Mouse (Mus musculus): ENCODE results near the gene Mfsd10. TPM values are rescaled to one million over a fixed set of nuclear protein-coding genes. Genes with fewer than 3 reads are reported as not detected.

The Mfsd10 gene
- polyA plus RNA-seq, 1 experiment from 2014 or later, result 52.3 TPM

DNA sequence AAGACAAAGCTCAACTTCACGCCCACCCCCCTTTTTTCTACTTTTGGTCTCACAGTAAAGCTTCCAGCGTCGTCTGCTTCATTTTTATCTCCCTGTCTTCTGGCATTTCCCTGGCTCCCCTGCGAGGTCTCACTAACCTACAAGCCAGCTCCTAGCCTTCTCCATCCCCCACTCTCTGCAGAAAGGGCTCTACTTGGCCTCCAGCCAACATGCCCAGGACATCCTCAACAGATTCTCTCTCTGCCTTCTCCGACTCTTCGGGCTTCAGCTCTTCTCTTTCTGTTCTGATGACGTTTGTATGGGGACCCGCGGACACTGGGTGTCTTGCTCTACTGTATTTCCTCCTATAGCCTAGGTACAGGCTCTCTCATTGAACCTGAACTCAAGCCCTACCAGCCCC, 17.9 kb upstream of the Mfsd10 start:
- Histone ChIP-seq H3K4me2 (ENCODE audit: low read depth, low read length) (no peak overlapping the region), H3K9me3 (replicated peaks; ENCODE audit: control insufficient read depth, low read length) (no peaks in the 10 kb centered on the region), H3K36me3 (ENCODE audit: control insufficient read depth, insufficient read depth) (peaks cover 24% of the 10 kb centered on the region), H3K27ac (ENCODE audit: low read length) (no peak overlapping the region), H3K27me3 (ENCODE audit: control insufficient read depth, insufficient read depth, low read depth, low read length) (no peaks in the 10 kb centered on the region), H3K4me3 (ENCODE audit: low read depth, low read length) (no peak overlapping the region), H3K4me1 (ENCODE audit: control insufficient read depth, low read depth, low read length) (peaks cover 11% of the 10 kb centered on the region), H3K9ac (ENCODE audit: low read depth, low read length) (no peak overlapping the region)
- 81% methylated on average over 9 of the region's 9 CpGs for WGBS (ENCODE audit: insufficient replicate concordance)
- no peak for ATAC-seq (ENCODE audit: low read depth)

DNA sequence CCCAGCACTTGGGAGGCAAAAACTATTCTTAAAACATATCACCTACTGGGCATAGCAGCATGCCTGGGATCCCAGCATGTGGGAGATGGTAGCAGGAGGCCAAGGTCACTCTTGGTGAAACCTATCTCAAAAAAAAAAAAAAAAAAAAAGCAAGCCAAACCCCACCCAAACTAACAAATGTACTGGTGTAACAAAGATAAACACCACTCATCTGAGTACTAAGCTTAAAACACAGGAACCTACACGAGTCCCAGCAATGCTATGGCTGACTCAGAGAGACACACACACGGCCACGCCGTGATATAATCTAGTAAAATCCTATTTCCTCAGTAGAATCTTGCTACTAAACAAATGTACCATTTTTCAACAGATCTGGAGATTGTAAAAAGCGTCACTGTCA, 15.9 kb upstream of the Mfsd10 start:
- H3K4me2 ChIP-seq (ENCODE audit: low read depth, low read length), result no peak overlapping the region
- no peak overlapping the region for H3K27ac ChIP-seq (ENCODE audit: low read length)
- no peaks in the 10 kb centered on the region for H3K9me3 ChIP-seq (replicated peaks; ENCODE audit: control insufficient read depth, low read length)
- H3K9ac ChIP-seq (ENCODE audit: low read depth, low read length), result no peak overlapping the region
- 44% methylated on average over 5 of the region's 5 CpGs for WGBS (ENCODE audit: insufficient replicate concordance)
- peaks cover 37% of the 10 kb centered on the region for H3K36me3 ChIP-seq (ENCODE audit: control insufficient read depth, insufficient read depth)
- peaks cover 5% of the 10 kb centered on the region for H3K4me1 ChIP-seq (ENCODE audit: control insufficient read depth, low read depth, low read length)
- H3K4me3 ChIP-seq (ENCODE audit: low read depth, low read length), result no peak overlapping the region
- no peaks in the 10 kb centered on the region for H3K27me3 ChIP-seq (ENCODE audit: control insufficient read depth, insufficient read depth, low read depth, low read length)
- ATAC-seq (ENCODE audit: low read depth), result no peak

DNA sequence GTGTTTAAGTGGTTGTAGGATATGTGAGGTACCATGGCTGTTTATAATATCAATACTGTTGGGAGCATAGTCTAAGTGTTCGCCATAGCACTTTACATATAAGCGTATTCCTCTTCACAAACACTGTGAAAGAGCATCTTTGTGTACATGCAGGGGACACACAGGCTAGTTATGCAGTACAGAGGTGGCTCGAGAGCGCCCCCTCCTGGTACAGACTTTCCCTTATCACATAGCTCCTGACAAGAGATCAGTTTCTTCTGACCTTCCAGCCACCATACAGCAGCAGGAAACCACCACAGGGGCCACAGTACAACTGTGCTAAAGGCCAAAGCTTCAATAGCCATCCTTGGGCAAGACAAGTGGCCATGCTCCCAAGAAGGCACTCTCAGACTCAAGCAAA, 10.6 kb upstream of the Mfsd10 start:
- no peak overlapping the region for H3K4me3 ChIP-seq (ENCODE audit: low read depth, low read length)
- ATAC-seq (ENCODE audit: low read depth), result peak; percentile 50; the same call in 1 of the 2 replicates
- no peaks in the 10 kb centered on the region for H3K27me3 ChIP-seq (ENCODE audit: control insufficient read depth, insufficient read depth, low read depth, low read length)
- whole genome bisulfite sequencing (ENCODE audit: insufficient replicate concordance), result 37% methylated on average over 4 of the region's 4 CpGs
- no peak overlapping the region for H3K4me2 ChIP-seq (ENCODE audit: low read depth, low read length)
- no peaks in the 10 kb centered on the region for H3K9me3 ChIP-seq (replicated peaks; ENCODE audit: control insufficient read depth, low read length)
- H3K36me3 ChIP-seq (ENCODE audit: control insufficient read depth, insufficient read depth), result peaks cover 42% of the 10 kb centered on the region
- no peak overlapping the region for H3K9ac ChIP-seq (ENCODE audit: low read depth, low read length)
- no peak overlapping the region for H3K27ac ChIP-seq (ENCODE audit: low read length)
- H3K4me1 ChIP-seq (ENCODE audit: control insufficient read depth, low read depth, low read length), result no peaks in the 10 kb centered on the region

DNA sequence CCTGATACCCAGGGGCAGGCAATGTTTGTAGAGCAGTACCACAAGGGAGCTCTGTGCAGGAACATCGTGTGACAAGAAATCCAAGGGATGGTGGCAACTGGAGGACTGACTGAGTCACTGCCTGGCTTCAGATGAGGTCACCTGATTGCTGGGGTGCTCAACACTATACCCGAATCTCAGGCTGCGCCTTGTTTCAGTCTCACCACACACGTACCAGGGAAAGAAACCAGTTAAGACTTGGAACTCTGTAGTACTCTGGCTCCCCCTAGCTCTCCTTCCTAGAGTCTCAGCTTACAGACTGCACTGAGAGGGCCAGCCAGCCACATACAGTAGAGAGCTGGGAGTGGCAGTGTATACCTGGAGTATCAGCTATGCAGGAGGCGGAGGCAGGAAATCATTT, 5.9 kb upstream of the Mfsd10 start:
- Histone ChIP-seq H3K27me3 (ENCODE audit: control insufficient read depth, insufficient read depth, low read depth, low read length) (no peaks in the 10 kb centered on the region), H3K9me3 (replicated peaks; ENCODE audit: control insufficient read depth, low read length) (no peaks in the 10 kb centered on the region), H3K4me1 (ENCODE audit: control insufficient read depth, low read depth, low read length) (peaks cover under 1% of the 10 kb centered on the region; the same call in 1 of the 2 replicates), H3K4me2 (ENCODE audit: low read depth, low read length) (no peak overlapping the region), H3K9ac (ENCODE audit: low read depth, low read length) (no peak overlapping the region), H3K27ac (ENCODE audit: low read length) (no peak overlapping the region), H3K36me3 (ENCODE audit: control insufficient read depth, insufficient read depth) (peaks cover 28% of the 10 kb centered on the region), H3K4me3 (ENCODE audit: low read depth, low read length) (no peak overlapping the region)
- WGBS (ENCODE audit: insufficient replicate concordance), result 76% methylated on average over 5 of the region's 5 CpGs
- peak; percentile 61 for ATAC-seq (ENCODE audit: low read depth)

DNA sequence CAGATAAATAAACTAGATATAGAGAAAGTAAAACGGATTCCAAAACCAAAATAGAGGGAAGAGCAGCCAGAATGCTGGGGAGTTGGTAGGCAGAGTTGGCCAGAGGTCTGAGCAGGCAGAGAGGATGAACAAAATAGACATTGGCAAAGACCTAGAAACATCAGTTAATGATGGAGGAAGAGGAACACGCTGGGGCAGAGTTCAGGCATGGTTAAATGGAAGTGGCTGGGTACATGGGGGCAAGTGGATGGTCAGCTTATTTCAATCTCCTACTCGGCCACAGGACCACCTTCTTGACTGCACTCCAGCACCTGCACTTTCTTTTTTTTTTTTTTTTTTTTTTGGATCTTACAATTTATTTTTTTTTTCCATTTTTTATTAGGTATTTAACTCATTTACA, 5.0 kb upstream of the Mfsd10 start:
- Histone ChIP-seq H3K9ac (ENCODE audit: low read depth, low read length) (no peak overlapping the region), H3K9me3 (replicated peaks; ENCODE audit: control insufficient read depth, low read length) (no peaks in the 10 kb centered on the region), H3K27me3 (ENCODE audit: control insufficient read depth, insufficient read depth, low read depth, low read length) (no peaks in the 10 kb centered on the region), H3K27ac (ENCODE audit: low read length) (no peak overlapping the region), H3K36me3 (ENCODE audit: control insufficient read depth, insufficient read depth) (peaks cover 26% of the 10 kb centered on the region), H3K4me3 (ENCODE audit: low read depth, low read length) (no peak overlapping the region), H3K4me1 (ENCODE audit: control insufficient read depth, low read depth, low read length) (peaks cover 10% of the 10 kb centered on the region), H3K4me2 (ENCODE audit: low read depth, low read length) (no peak overlapping the region)
- no peak for ATAC-seq (ENCODE audit: low read depth)
- WGBS (ENCODE audit: insufficient replicate concordance), result 68% methylated on average over 3 of the region's 3 CpGs

DNA sequence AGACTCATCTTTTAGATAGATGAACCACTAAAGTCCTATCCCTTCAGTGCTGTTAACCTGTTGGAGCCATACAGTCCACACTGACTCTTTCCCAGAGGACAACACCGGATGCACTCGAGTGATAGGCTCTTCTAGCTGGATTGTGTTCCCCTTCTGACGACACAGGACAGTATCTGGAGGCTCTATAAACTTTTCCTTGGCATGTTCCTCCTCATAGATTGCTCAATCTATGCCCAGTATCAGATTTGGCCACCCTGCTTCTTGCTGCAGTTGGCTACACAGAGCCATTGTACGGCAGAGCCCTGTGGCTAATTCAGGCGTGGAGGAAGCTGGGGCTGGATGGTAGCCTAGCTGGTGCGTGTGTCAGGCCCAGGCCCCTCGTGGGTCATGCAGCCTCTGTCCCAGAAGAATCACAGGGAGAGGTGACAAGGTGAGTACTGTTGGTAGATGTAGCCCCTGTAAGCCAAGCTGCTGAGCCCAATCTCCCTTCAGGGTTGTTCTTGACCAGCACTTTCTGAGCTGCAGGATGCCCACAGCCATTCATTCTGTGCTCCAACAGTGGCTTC, 662 bp upstream of the Mfsd10 start:
- no peak for ATAC-seq (ENCODE audit: low read depth)
- peaks cover 23% of the 10 kb centered on the region for H3K36me3 ChIP-seq (ENCODE audit: control insufficient read depth, insufficient read depth)
- H3K27ac ChIP-seq (ENCODE audit: low read length), result peak overlapping the region; percentile 86
- peak overlapping the region; percentile 98 for H3K4me2 ChIP-seq (ENCODE audit: low read depth, low read length)
- 63% methylated on average over 7 of the region's 7 CpGs for WGBS (ENCODE audit: insufficient replicate concordance)
- H3K4me3 ChIP-seq (ENCODE audit: low read depth, low read length), result peak overlapping the region; percentile 78
- no peaks in the 10 kb centered on the region for H3K27me3 ChIP-seq (ENCODE audit: control insufficient read depth, insufficient read depth, low read depth, low read length)
- peaks cover 45% of the 10 kb centered on the region for H3K4me1 ChIP-seq (ENCODE audit: control insufficient read depth, low read depth, low read length)
- H3K9me3 ChIP-seq (replicated peaks; ENCODE audit: control insufficient read depth, low read length), result no peaks in the 10 kb centered on the region
- peak overlapping the region; percentile 76 for H3K9ac ChIP-seq (ENCODE audit: low read depth, low read length)

DNA sequence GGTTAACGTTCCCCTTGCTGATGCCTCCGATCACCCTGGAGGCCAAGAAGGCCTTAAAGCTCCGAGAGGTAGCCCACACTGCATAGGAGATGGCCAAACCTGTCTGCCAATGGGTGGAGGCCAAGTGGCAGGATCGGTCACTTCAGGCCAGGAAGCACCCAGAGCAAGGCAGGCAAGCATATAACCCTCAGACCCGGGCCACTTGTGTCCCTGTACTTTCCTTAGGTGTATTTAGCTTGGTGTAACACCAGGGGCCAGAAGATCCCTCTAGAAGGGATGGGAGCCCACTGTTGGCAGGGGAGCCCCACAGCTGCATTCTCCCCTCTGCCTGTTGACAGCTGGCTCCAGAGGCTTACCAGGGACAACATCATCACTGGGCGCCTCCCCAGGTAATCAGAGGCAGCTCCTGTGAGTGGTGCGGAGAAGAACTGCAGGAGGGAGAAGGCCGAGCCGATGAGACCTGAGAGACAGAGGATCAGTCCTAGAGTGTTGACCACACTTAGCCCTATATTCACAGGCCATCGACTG, 1.3 kb downstream of the Mfsd10 start:
- peak overlapping the region; percentile 16 for H3K27ac ChIP-seq (ENCODE audit: low read length)
- H3K4me3 ChIP-seq (ENCODE audit: low read depth, low read length), result peak overlapping the region; percentile 78
- no peaks in the 10 kb centered on the region for H3K27me3 ChIP-seq (ENCODE audit: control insufficient read depth, insufficient read depth, low read depth, low read length)

DNA sequence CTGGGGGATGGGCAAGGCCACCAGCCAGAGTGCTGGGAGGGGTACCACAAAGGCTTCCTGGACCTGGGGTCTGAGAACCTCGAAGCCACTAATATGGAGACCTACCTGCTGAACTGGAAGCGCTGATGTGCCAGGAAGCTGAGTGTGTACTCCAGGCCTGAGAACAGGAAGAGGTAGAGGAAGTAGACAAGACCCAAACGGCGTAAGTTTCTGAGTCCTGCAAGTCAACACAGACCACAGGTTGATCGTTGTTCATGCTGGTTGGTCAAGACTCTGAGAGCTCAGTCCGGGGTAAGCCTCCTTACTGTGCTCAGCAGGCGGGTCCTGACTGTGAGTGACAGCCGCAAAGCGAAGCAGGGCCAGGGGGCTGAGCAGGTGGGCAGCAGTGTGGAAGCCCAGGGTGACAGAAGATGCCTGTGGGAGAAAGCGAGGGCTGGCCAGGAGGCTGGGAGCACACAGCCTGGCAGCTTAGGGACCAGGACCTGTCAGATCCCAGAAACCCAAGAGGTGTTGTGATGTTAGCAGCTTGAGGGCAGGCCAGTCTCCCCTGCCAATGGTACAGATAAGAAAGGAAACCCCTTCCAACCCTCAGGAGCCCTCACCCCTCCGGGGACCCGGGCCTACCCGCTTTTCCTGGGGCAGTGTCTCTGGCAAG, 2.1 kb downstream of the Mfsd10 start:
- Histone ChIP-seq H3K4me1 (ENCODE audit: control insufficient read depth, low read depth, low read length) (peaks cover 47% of the 10 kb centered on the region), H3K4me3 (ENCODE audit: low read depth, low read length) (no peak overlapping the region), H3K27me3 (ENCODE audit: control insufficient read depth, insufficient read depth, low read depth, low read length) (no peaks in the 10 kb centered on the region), H3K4me2 (ENCODE audit: low read depth, low read length) (no peak overlapping the region; the same call in 1 of the 2 replicates), H3K27ac (ENCODE audit: low read length) (peak overlapping the region; percentile 43), H3K9me3 (replicated peaks; ENCODE audit: control insufficient read depth, low read length) (no peaks in the 10 kb centered on the region), H3K36me3 (ENCODE audit: control insufficient read depth, insufficient read depth) (peaks cover 40% of the 10 kb centered on the region), H3K9ac (ENCODE audit: low read depth, low read length) (no peak overlapping the region)
- 60% methylated on average over 13 of the region's 13 CpGs for WGBS (ENCODE audit: insufficient replicate concordance)
- no peak for ATAC-seq (ENCODE audit: low read depth)

More for the DNA sequence above, 1.3 kb downstream of the Mfsd10 start:
- WGBS (ENCODE audit: insufficient replicate concordance), result 56% methylated on average over 10 of the region's 10 CpGs
- Histone ChIP-seq H3K4me2 (ENCODE audit: low read depth, low read length) (peak overlapping the region; percentile 98), H3K36me3 (ENCODE audit: control insufficient read depth, insufficient read depth) (peaks cover 37% of the 10 kb centered on the region), H3K9ac (ENCODE audit: low read depth, low read length) (peak overlapping the region; percentile 9; the same call in 1 of the 2 replicates), H3K9me3 (replicated peaks; ENCODE audit: control insufficient read depth, low read length) (no peaks in the 10 kb centered on the region), H3K4me1 (ENCODE audit: control insufficient read depth, low read depth, low read length) (peaks cover 47% of the 10 kb centered on the region)
- no peak for ATAC-seq (ENCODE audit: low read depth)

DNA sequence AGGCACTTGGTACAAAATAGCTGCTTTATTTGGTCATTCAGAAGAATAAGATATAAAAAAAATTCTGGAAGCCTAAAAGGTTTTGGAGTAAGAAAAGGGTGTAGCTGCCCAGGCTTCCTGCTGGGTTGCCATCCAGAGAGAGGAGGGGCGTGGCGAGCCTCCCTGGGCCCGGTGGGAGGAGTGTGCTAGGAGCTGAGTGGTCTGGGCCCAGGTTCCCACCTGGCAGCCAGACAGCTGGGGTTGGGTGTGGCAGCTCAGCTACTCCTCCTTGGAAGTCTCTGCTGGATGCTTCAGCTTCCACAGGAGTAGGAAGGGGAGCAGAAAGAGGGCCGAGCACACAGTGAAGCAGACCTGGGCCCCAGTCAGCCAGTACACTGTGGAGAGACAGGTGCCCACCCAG, 3.4 kb downstream of the Mfsd10 start:
- Histone ChIP-seq H3K4me3 (ENCODE audit: low read depth, low read length) (no peak overlapping the region), H3K36me3 (ENCODE audit: control insufficient read depth, insufficient read depth) (peaks cover 47% of the 10 kb centered on the region), H3K9ac (ENCODE audit: low read depth, low read length) (no peak overlapping the region), H3K9me3 (replicated peaks; ENCODE audit: control insufficient read depth, low read length) (no peaks in the 10 kb centered on the region), H3K27me3 (ENCODE audit: control insufficient read depth, insufficient read depth, low read depth, low read length) (no peaks in the 10 kb centered on the region), H3K4me1 (ENCODE audit: control insufficient read depth, low read depth, low read length) (peaks cover 47% of the 10 kb centered on the region), H3K27ac (ENCODE audit: low read length) (no peak overlapping the region), H3K4me2 (ENCODE audit: low read depth, low read length) (no peak overlapping the region)
- 61% methylated on average over 4 of the region's 4 CpGs for WGBS (ENCODE audit: insufficient replicate concordance)
- no peak for ATAC-seq (ENCODE audit: low read depth)

Measured in liver, embryonic 16.5 days (tissue).